Mouse (Mus musculus): Measurements from ENCODE around the gene Mgl2.

Mgl2 gene

DNA sequence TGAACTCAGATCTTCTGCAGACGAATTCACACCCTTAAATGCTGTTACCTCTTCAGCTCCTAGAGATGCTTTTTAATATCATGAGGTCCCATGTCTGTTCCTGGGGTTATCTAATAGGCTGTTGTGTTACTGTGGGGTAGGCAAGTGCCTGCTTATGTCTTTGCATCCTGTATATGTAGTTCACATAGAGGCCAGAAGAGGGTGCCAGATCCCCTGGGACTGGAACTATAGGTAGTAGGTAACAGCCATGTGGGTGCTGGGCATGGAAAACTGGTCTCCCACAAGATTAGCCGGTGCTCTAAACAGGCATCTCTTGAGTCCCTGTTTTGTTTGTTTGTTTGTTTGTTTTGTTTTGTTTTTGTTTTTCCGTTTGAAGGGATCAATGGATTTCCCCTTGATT lies 41.7 kb downstream of the Mgl2 start:
- no peak for DNase-seq

DNA sequence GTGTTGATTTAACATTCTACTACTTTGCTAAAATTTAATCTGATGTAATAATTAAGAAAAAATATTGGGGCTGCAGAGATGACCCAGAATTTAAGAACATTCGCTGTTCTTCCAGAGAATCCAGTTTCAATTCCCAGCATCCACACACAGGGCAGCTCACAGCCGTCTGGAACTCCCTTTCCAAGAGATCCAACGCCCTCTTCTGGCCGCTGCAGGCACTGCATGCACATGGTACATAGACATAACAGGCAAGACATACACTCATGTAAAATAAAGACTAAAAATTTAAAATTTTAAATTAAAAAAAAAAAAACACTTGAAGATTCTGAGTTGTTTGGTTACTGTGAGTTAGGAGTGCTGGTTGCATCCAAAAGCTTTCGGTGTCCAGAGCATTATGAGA lies 42.2 kb downstream of the Mgl2 start:
- no peak for DNase-seq

DNA sequence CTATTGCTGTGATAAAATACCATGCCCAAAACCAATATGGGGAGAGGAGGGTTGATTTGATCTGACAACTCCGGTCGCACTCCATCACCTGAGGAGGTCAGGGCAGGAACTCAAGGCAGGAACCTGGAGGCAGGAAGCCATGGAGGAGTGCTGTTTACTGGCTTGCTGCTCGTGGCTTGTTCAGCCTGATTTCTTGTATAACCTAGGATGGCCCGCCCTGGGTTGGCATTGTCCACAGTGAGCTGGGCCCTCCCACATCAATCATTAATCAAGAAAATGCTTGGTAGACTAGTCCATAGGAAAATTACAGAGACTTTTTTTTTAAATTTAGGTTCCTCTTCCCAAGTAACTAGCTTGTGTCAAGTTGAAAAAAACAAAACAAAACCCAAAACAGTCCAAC lies 44.4 kb downstream of the Mgl2 start:
- no peak for DNase-seq

DNA sequence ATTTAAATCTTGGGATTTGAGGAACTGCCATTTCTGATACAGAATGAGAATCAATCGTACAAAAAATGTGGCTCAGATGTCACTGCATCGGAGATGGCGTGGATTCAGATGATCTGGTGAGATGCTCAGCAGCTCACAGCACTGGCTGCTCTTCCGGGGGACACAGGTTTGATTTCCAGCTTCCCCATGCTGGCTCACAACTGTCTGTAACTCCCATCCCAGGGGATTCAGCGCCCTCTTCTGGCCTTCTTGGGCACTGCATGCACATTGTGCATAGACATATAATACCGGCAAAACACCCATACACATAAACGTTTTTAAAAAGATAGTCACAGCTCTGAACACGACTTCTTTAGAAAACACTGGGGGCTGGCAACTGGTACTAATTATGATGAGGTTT lies 47.5 kb downstream of the Mgl2 start:
- DNase-seq: no peak

DNA sequence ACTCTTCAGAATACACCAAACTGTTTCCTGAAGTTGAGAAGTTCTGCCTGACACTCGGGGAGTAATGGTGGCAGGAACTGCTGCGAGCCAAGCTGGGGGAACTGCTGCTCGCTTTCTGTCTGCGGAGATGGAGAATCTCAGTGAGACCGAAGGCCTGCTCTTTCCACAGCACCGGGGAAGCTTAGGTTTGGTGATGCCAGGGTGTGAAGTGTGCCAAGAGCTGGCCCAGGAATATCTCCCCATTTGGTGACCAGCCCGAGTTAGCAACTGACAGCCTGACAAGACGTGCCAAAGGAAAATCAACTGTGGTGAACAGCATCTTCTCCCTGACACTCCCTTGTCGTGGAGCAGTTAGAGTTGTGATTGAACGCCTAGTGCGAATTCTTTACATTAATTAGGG lies 48.2 kb downstream of the Mgl2 start:
- DNase-seq: no peak

DNA sequence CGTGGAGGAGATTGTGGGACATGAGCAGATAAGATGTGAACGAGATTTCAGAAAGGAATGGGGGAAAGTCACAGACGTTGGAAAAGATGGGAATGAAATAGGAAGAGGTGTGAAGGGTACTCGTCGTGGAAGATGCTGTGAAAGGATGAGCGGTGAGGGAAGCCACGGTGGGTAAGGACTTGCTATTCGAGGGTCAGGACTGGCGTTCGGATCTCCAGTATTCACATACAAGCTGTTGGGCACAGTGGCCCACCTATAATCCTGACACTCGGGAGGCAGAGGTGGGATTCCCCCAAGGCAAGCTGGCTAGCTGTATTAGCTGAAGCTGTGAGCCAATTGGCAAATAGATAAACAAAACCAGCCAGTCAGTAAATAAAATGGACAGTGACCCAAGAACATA lies 48.6 kb downstream of the Mgl2 start:
- no peak for DNase-seq

DNA sequence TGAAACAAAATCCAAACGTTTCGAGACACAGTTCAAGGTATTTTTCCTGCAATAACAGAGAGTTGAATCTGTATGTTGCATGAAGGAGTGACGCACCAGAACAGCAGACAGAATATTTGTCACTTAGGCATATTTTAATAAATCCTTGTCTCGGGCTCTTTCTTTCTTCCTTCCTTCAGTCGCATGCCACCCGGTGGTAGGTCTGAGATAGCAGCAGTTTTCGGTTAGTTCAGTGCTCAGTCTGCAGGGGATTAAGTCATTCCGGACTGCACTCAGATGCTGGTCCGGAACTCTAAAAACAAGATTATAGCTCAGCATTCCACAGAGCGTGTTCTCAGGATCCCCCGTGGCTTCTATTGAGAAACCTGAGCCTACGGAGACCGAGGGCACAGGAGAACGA lies 49.3 kb downstream of the Mgl2 start:
- no peak for DNase-seq

DNA sequence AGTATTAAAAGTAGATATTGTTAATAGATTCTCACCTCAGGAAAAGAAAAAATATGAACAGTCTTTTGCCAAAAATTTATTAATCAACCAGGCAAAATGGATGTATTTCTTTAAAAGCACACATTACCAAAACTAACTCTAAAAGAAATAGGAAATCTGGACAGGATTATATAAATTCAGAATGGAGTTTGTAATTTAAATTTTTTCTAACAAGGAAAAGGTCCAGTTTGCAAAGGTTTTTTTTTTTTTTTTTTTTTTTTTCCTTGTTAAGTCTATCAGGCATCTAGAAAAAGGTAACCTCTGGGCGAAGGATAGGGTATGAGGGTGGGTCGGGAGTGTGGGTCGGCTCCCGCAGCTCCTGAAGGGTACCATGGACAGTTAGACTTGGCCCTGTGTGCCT lies 50.4 kb downstream of the Mgl2 start:
- no peak for DNase-seq

DNA sequence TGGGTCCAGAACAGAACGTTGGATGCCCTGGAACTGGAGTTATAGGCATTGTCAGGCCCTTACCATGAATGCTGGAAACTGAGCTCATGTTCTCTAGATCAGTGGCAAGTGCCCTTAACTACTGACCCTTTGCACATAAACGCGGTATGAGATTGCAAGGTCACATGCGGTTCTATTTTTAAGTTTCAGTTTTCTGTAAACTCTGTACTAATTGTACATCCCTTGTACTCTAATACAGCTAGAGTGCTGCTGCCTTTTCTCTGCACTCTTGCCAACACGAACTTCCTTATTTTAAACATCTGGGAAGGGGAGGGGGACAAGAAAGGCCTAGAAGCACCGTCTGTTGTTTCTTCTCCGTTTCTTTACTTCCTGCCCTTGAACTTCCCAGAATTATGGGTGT lies 55.0 kb downstream of the Mgl2 start:
- no peak for DNase-seq
